Mouse (Mus musculus): ENCODE results near the gene Gse1. TPM values are rescaled to one million over a fixed set of nuclear protein-coding genes. Genes with fewer than 3 reads are reported as not detected.

Gene Gse1
- polyA plus RNA-seq, 1 experiment, result 14.7 TPM

GRCm38 (mm10) chr8:120502428-120502827, 274.2 kb downstream of the Gse1 start:
- H3K4me2 ChIP-seq (ENCODE audit: low read depth), result no peak overlapping the region
- H3ac ChIP-seq (ENCODE audit: control insufficient read depth, insufficient read length), result no peak overlapping the region
- TF ChIP-seq MYOG (IDR thresholded peaks at IDR 0.05; ENCODE audit: control insufficient read depth in 1 of 3, insufficient read depth in 1 of 3, insufficient read length in 2 of 3, low read depth in 2 of 3) (no peak), TCF3 (IDR thresholded peaks at IDR 0.05; ENCODE audit: insufficient read length, low read depth) (no peak), E2F4 (IDR thresholded peaks at IDR 0.05; ENCODE audit: insufficient read depth) (no peak), SRF (IDR thresholded peaks at IDR 0.05; ENCODE audit: control insufficient read depth, insufficient read length, low read depth) (no peak), CEBPB (IDR thresholded peaks at IDR 0.05; ENCODE audit: insufficient read depth, poor library complexity, severe bottlenecking) (no peak), MYOD1 (IDR thresholded peaks at IDR 0.05; ENCODE audit: control insufficient read depth in 1 of 3, insufficient read length in 2 of 3, low read depth in 2 of 3) (no peak), REST (IDR thresholded peaks at IDR 0.05; ENCODE audit: insufficient read depth, insufficient read length) (no peak), MAX (IDR thresholded peaks at IDR 0.05; ENCODE audit: low read depth) (no peak)
- H3K27me3 ChIP-seq (ENCODE audit: control insufficient read depth, insufficient read depth, insufficient read length), result no peaks in the 10 kb centered on the region
- H3K4me3 ChIP-seq, result no peak overlapping the region
- no peaks in the 10 kb centered on the region for H3K36me3 ChIP-seq (ENCODE audit: control insufficient read depth, insufficient read depth)
- peaks cover 53% of the 10 kb centered on the region for H3K79me2 ChIP-seq (ENCODE audit: control insufficient read depth, insufficient read depth)

DNA sequence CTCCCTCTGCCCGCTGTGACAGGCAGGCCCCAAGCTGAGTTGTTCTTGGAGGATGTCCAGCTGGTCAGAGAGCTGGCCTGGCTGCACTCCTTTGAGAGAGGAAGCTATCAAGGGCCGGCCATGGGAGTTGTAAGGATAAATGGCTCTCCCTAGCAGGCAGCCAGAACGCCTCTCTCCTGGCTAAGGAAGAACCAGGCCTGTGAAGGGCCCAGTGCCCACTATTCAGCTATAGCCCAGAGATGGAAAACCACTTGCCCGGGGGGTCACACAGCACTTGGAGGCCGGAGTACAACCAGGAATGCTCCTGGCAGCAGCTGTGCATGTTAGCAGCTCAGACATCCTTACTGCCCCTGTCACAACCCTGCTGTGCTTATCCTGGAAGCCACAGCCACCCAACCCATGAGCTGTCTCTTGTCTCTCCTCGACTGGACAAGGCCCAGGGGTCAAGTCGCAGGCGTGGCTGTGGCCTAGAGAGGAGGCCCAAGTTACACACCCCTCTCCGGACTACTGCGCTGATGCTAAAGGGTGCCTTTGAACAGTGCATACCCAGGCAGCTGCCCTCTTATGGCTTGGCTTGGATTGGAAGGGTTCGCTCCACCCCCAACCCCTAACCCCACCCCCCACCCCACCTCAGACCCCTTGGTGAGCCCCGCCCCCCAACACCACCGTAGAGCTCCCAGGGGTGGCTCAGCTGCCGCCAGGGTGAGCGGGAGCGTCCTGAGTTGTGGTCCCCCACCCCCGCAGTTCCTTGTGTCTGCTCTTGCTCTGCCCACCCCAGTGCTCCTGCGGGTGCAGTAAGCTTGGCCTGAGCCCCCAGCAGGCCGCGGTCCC, 276.2 kb downstream of the Gse1 start:
- Histone ChIP-seq H3ac (ENCODE audit: control insufficient read depth, insufficient read length) (no peak overlapping the region), H3K27me3 (ENCODE audit: control insufficient read depth, insufficient read depth, insufficient read length) (no peaks in the 10 kb centered on the region)

GRCm38 (mm10) chr8:120505082-120505511, 276.8 kb downstream of the Gse1 start:
- no peak overlapping the region for H3K4me3 ChIP-seq
- H3ac ChIP-seq (ENCODE audit: control insufficient read depth, insufficient read length), result no peak overlapping the region
- no peaks in the 10 kb centered on the region for H3K36me3 ChIP-seq (ENCODE audit: control insufficient read depth, insufficient read depth)
- H3K79me2 ChIP-seq (ENCODE audit: control insufficient read depth, insufficient read depth), result peaks cover 34% of the 10 kb centered on the region
- H3K27me3 ChIP-seq (ENCODE audit: control insufficient read depth, insufficient read depth, insufficient read length), result no peaks in the 10 kb centered on the region
- no peak overlapping the region for H3K4me2 ChIP-seq (ENCODE audit: low read depth)
- TF ChIP-seq TCF3 (IDR thresholded peaks at IDR 0.05; ENCODE audit: insufficient read length, low read depth), result no peak

More for the DNA sequence above, 276.2 kb downstream of the Gse1 start:
- H3K4me3 ChIP-seq, result no peak overlapping the region
- H3K4me2 ChIP-seq (ENCODE audit: low read depth), result peak overlapping the region; percentile 39
- H3K79me2 ChIP-seq (ENCODE audit: control insufficient read depth, insufficient read depth), result peaks cover 40% of the 10 kb centered on the region
- no peak for TF ChIP-seq USF1 (IDR thresholded peaks at IDR 0.05; ENCODE audit: low read depth)
- no peak for TF ChIP-seq POLR2AphosphoS2 (IDR thresholded peaks at IDR 0.05; ENCODE audit: insufficient read length, low read depth)
- TF ChIP-seq TCF3 (IDR thresholded peaks at IDR 0.05; ENCODE audit: insufficient read length, low read depth), result peak; percentile 39
- TF ChIP-seq POLR2A (IDR thresholded peaks at IDR 0.05; ENCODE audit: insufficient read length, low read depth), result no peak
- TF ChIP-seq MYOG (IDR thresholded peaks at IDR 0.05; ENCODE audit: control insufficient read depth in 1 of 3, insufficient read depth in 1 of 3, insufficient read length in 2 of 3, low read depth in 2 of 3), result peak; percentile 34 to 92 (median 62)
- no peak for TF ChIP-seq TCF12 (IDR thresholded peaks at IDR 0.05; ENCODE audit: insufficient read depth, poor library complexity, severe bottlenecking)
- no peak for TF ChIP-seq CEBPB (IDR thresholded peaks at IDR 0.05; ENCODE audit: insufficient read depth, poor library complexity, severe bottlenecking)
- TF ChIP-seq SRF (IDR thresholded peaks at IDR 0.05; ENCODE audit: control insufficient read depth, insufficient read length, low read depth), result peak; percentile 39
- no peak for TF ChIP-seq REST (IDR thresholded peaks at IDR 0.05; ENCODE audit: insufficient read depth, insufficient read length)
- peak in 2 of 3 experiments; percentile 71 to 83 for TF ChIP-seq MYOD1 (IDR thresholded peaks at IDR 0.05; ENCODE audit: control insufficient read depth in 1 of 3, insufficient read length in 2 of 3, low read depth in 2 of 3)
- TF ChIP-seq MAX (IDR thresholded peaks at IDR 0.05; ENCODE audit: low read depth), result no peak
- TF ChIP-seq E2F4 (IDR thresholded peaks at IDR 0.05; ENCODE audit: insufficient read depth), result no peak
- no peaks in the 10 kb centered on the region for H3K36me3 ChIP-seq (ENCODE audit: control insufficient read depth, insufficient read depth)

GRCm38 (mm10) chr8:120505619-120506310, 277.5 kb downstream of the Gse1 start:
- H3K4me2 ChIP-seq (ENCODE audit: low read depth), result no peak overlapping the region
- no peak overlapping the region for H3K4me3 ChIP-seq
- H3K27me3 ChIP-seq (ENCODE audit: control insufficient read depth, insufficient read depth, insufficient read length), result no peaks in the 10 kb centered on the region

More at GRCm38 (mm10) chr8:120505619-120506310, 277.5 kb downstream of the Gse1 start:
- Histone ChIP-seq H3ac (ENCODE audit: control insufficient read depth, insufficient read length) (no peak overlapping the region), H3K36me3 (ENCODE audit: control insufficient read depth, insufficient read depth) (no peaks in the 10 kb centered on the region), H3K79me2 (ENCODE audit: control insufficient read depth, insufficient read depth) (peaks cover 28% of the 10 kb centered on the region)
- TF ChIP-seq MYOG (IDR thresholded peaks at IDR 0.05; ENCODE audit: control insufficient read depth in 1 of 3, insufficient read depth in 1 of 3, insufficient read length in 2 of 3, low read depth in 2 of 3), result no peak
- no peak for TF ChIP-seq POLR2AphosphoS2 (IDR thresholded peaks at IDR 0.05; ENCODE audit: insufficient read length, low read depth)
- TF ChIP-seq TCF3 (IDR thresholded peaks at IDR 0.05; ENCODE audit: insufficient read length, low read depth), result no peak
- TF ChIP-seq SRF (IDR thresholded peaks at IDR 0.05; ENCODE audit: control insufficient read depth, insufficient read length, low read depth), result no peak
- TF ChIP-seq CEBPB (IDR thresholded peaks at IDR 0.05; ENCODE audit: insufficient read depth, poor library complexity, severe bottlenecking), result no peak
- no peak for TF ChIP-seq TCF12 (IDR thresholded peaks at IDR 0.05; ENCODE audit: insufficient read depth, poor library complexity, severe bottlenecking)
- no peak for TF ChIP-seq USF1 (IDR thresholded peaks at IDR 0.05; ENCODE audit: low read depth)
- TF ChIP-seq REST (IDR thresholded peaks at IDR 0.05; ENCODE audit: insufficient read depth, insufficient read length), result no peak
- no peak for TF ChIP-seq E2F4 (IDR thresholded peaks at IDR 0.05; ENCODE audit: insufficient read depth)

Measured in myocyte (in vitro differentiated cells).